Mouse (Mus musculus): Measurements from ENCODE around the gene Arl2bp. TPM values are rescaled to one million over a fixed set of nuclear protein-coding genes. Genes with fewer than 3 reads are reported as not detected.

The Arl2bp gene
- polyA plus RNA-seq, 1 experiment: 149 TPM

DNA sequence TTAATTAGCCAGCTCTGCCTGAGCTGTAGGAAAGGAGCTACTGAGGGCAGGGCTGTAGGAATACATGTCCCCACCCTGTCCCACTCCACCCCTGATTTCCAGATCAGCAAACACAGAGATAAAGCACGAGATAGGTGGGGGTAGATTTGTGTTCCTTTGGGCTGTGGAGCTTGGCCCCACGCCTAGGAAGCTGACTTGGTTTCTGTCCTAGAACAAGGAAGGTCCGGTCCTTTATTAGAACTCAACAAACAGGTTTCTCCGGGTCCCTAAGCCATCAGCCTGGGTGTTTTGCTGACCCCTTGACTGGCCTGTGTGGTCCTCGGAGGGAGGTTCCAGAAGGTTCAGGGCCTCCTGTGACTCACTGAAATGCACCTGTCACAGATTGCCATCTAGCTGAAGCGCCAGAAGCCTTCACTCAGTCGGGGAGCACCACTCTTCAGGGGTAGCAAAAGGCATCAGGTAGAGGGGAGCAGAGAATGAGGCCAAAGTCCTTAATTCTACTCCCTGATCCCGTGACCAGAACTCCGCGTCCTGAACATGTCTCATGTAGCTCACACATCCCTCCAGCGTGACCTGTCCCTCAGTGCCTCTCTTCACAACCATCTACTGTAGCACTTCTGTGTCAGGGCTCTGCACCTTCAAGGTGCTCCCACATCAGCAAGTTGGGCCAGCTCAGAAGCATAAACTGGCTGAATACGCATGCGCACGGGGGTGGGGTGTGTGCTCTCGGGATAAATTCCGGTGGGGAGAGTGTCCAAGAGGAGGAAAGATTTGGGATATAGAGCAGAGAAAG is 16.5 kb downstream of the Arl2bp start:
- 78% methylated on average over 16 of the region's 16 CpGs for WGBS
- peak overlapping the region; percentile 12 for H3K27ac ChIP-seq (ENCODE audit: insufficient read depth, low read depth, low read length)
- peaks cover 20% of the 10 kb centered on the region for H3K4me1 ChIP-seq (ENCODE audit: control insufficient read depth, insufficient read depth, low read length)
- H3K4me3 ChIP-seq (ENCODE audit: insufficient read depth, low read depth, low read length): no peak overlapping the region
- TF ChIP-seq POLR2A (IDR thresholded peaks at IDR 0.05; ENCODE audit: insufficient read depth, low read depth, low read length) (no peak), CTCF (IDR thresholded peaks at IDR 0.05; ENCODE audit: insufficient read depth, low read depth, low read length) (no peak)

DNA sequence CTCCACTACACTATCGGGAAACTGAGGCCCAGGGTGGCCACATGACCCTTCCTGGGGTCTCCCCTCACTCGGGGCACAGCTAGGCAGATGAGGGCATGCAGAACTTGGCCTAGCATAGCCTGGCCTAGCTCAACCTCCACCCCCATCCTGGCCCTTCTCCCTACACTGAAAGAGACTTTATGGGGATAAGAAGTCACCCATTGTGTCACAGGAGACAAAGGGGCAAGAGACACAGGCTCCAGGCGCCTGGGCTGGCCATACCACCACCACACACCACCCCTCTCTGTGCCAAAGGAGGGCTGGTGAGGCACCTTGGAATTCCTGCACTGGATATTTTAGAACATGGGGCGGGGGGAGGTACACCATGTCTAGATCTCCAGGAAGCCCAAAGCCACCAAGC is 17.9 kb downstream of the Arl2bp start:
- no peak overlapping the region for H3K27ac ChIP-seq (ENCODE audit: insufficient read depth, low read depth, low read length)
- peaks cover 8% of the 10 kb centered on the region for H3K4me1 ChIP-seq (ENCODE audit: control insufficient read depth, insufficient read depth, low read length)
- 80% methylated on average over 4 of the region's 4 CpGs for WGBS
- no peak overlapping the region for H3K4me3 ChIP-seq (ENCODE audit: insufficient read depth, low read depth, low read length)
- TF ChIP-seq CTCF (IDR thresholded peaks at IDR 0.05; ENCODE audit: insufficient read depth, low read depth, low read length): no peak
- no peak for TF ChIP-seq POLR2A (IDR thresholded peaks at IDR 0.05; ENCODE audit: insufficient read depth, low read depth, low read length)

DNA sequence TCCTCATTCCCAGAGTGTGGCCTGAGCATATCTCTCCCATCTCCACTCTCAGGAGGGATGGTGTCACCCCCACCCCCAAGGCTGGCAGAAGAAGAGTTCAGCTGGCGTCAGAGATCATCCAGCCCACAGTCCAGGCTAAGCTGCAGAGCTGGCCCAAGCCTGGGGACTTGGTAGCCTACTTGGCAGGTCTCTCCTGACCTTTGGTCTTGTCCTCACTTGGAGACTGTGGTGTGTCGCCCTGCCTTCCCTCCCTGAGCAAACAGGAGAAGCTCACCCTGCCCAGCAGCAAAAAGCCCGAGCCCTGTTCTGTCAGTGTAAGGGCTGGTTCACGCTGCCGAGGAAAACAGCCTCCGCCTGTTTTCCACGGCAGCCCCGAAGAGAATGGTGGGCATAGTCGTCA is 19.6 kb downstream of the Arl2bp start:
- Histone ChIP-seq H3K4me1 (ENCODE audit: control insufficient read depth, insufficient read depth, low read length) (0 out of 2 replicates have a peak, but pooled peaks cover 6% of the 10 kb centered on the region), H3K27ac (ENCODE audit: insufficient read depth, low read depth, low read length) (no peak overlapping the region), H3K4me3 (ENCODE audit: insufficient read depth, low read depth, low read length) (no peak overlapping the region)
- TF ChIP-seq CTCF (IDR thresholded peaks at IDR 0.05; ENCODE audit: insufficient read depth, low read depth, low read length) (no peak), POLR2A (IDR thresholded peaks at IDR 0.05; ENCODE audit: insufficient read depth, low read depth, low read length) (no peak)
- 83% methylated on average over 9 of the region's 9 CpGs for WGBS

DNA sequence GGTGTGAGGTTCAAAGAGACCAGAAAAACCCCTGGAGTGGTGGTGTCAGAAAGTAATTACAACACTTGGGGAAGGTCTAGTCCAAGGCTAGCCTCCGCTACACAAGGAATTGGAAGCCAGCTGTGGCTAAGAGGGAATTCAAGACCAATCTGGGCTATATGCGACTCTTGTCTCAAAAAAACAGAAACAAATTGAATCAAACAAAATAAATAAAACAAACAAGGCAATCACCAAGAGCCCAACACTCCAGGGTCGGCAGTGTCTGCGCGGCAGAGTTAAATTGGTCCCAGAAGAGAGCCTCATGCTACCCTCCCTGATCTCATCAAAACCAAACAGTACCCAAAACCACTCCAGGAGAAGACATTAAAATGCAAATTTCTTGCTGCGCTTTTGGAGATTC is 28.3 kb downstream of the Arl2bp start:
- Histone ChIP-seq H3K4me1 (ENCODE audit: control insufficient read depth, insufficient read depth, low read length) (peaks cover 17% of the 10 kb centered on the region), H3K27ac (ENCODE audit: insufficient read depth, low read depth, low read length) (no peak overlapping the region), H3K4me3 (ENCODE audit: insufficient read depth, low read depth, low read length) (no peak overlapping the region)
- 53% methylated on average over 6 of the region's 6 CpGs for WGBS
- TF ChIP-seq CTCF (IDR thresholded peaks at IDR 0.05; ENCODE audit: insufficient read depth, low read depth, low read length) (no peak), POLR2A (IDR thresholded peaks at IDR 0.05; ENCODE audit: insufficient read depth, low read depth, low read length) (no peak)

DNA sequence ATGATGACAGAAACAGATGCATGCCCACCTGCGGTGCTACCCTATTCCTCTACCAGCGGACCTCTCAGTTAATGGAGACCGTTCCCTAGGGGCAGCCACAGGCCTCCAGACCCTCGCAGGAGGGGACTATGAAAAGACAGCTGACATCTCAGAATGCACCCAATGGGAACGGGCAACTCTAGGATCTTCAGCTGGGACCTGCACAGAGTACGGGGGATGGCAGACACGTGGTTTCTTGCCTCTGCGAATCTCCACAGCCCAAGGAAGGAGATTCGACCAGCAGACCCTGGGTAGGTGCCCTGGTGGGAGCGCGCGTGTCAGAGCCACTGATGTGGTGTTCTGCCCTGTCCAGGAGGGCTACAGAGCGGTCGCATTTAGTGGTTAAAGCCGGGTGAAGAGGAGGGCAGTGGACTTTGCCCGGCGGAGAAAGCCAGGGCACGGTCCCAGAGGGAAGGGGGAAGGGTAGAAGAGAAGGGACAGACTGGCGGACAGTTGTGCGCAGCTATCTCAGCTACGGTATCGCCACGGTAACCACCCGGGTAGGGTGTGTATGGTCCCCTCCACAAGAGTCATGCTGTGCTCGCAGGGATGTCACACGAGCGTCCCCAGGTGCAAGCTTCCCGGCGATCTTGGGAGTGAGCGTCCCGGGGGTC is 29.1 kb downstream of the Arl2bp start:
- no peak for TF ChIP-seq CTCF (IDR thresholded peaks at IDR 0.05; ENCODE audit: insufficient read depth, low read depth, low read length)
- TF ChIP-seq POLR2A (IDR thresholded peaks at IDR 0.05; ENCODE audit: insufficient read depth, low read depth, low read length): no peak

DNA sequence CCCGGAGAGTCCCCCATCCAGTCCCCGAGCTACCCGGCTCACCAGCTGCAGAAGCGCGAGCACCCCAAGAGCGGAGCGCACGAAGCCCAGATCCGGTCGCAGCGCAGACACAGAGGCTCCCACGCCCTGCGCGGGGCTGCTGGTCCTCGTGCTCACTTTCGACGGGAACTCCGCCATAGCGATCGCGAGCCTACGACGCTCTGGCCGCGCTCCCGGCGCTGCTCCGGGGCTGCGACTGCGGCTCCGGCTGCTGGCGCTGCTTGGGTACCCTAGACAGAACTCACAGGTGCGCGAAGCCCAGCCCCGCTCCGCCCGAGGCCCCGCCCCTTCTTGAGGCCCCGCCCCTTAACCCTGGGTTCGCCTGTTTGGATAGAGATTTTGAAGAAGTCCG is 29.6 kb downstream of the Arl2bp start, which contains the start of gene Pllp:
Gene Pllp, minus strand, starts transcription at position 285 of the 391 bp plus-strand sequence.
- Histone ChIP-seq H3K27ac (ENCODE audit: insufficient read depth, low read depth, low read length) (no peak within 1 kb of the TSS), H3K4me1 (ENCODE audit: control insufficient read depth, insufficient read depth, low read length) (peaks cover 16% of the 10 kb centered on the region), H3K4me3 (ENCODE audit: insufficient read depth, low read depth, low read length) (peak within 1 kb of the TSS; percentile 43)
- under 1% methylated on average over 41 of the region's 41 CpGs for WGBS
- TF ChIP-seq CTCF (IDR thresholded peaks at IDR 0.05; ENCODE audit: insufficient read depth, low read depth, low read length): no peak

More for the DNA sequence above, 29.1 kb downstream of the Arl2bp start:
- WGBS: 5% methylated on average over 31 of the region's 31 CpGs
- peak overlapping the region; percentile 43 for H3K4me3 ChIP-seq (ENCODE audit: insufficient read depth, low read depth, low read length)
- H3K27ac ChIP-seq (ENCODE audit: insufficient read depth, low read depth, low read length): no peak overlapping the region
- H3K4me1 ChIP-seq (ENCODE audit: control insufficient read depth, insufficient read depth, low read length): peaks cover 17% of the 10 kb centered on the region

DNA sequence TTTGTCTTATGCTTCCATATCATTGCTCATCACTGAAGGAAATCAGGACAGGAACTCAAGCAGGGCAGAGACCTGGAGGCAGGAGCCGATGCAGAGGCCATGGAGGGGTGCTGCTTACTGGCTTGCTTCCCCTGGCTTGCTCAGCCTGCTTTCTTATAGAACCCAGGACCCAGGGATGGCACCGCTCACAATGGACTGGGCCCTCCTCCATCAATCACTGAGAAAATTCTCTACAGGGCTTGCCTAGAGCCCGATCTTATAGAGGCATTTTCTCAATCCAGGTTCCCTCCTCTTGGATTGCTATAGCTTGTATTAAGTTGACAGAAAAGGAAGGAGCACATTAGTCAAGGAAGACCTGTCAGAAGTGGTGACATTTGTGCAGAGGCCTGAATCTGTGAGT is 30.2 kb downstream of the Arl2bp start:
- Histone ChIP-seq H3K27ac (ENCODE audit: insufficient read depth, low read depth, low read length) (no peak overlapping the region), H3K4me1 (ENCODE audit: control insufficient read depth, insufficient read depth, low read length) (peaks cover 14% of the 10 kb centered on the region), H3K4me3 (ENCODE audit: insufficient read depth, low read depth, low read length) (no peak overlapping the region)
- TF ChIP-seq CTCF (IDR thresholded peaks at IDR 0.05; ENCODE audit: insufficient read depth, low read depth, low read length) (no peak), POLR2A (IDR thresholded peaks at IDR 0.05; ENCODE audit: insufficient read depth, low read depth, low read length) (no peak)
- 75% methylated on average over 3 of the region's 3 CpGs for WGBS

DNA sequence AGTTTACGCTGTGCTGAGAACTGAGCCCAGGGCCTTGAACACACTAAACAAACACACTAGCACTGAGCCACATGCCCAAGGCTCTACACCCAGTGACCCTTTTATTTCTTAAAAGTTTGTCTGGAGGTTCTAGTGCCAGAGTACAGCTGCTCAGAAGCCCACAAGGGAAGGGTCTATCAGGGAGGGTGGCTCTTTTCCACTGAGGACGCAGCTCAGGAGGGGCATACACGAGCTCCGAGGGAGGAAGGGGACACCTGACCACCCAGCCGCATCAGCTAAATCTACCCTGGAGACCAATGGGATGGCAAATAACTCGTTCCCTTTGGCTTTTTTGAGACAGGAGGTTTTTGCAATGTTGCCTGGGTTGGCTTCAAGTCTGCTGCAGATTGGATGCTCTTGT is 31.6 kb downstream of the Arl2bp start:
- 86% methylated on average over 6 of the region's 6 CpGs for WGBS
- TF ChIP-seq CTCF (IDR thresholded peaks at IDR 0.05; ENCODE audit: insufficient read depth, low read depth, low read length): no peak
- no peak for TF ChIP-seq POLR2A (IDR thresholded peaks at IDR 0.05; ENCODE audit: insufficient read depth, low read depth, low read length)
- H3K4me3 ChIP-seq (ENCODE audit: insufficient read depth, low read depth, low read length): no peak overlapping the region
- peaks cover 14% of the 10 kb centered on the region for H3K4me1 ChIP-seq (ENCODE audit: control insufficient read depth, insufficient read depth, low read length)
- H3K27ac ChIP-seq (ENCODE audit: insufficient read depth, low read depth, low read length): no peak overlapping the region

DNA sequence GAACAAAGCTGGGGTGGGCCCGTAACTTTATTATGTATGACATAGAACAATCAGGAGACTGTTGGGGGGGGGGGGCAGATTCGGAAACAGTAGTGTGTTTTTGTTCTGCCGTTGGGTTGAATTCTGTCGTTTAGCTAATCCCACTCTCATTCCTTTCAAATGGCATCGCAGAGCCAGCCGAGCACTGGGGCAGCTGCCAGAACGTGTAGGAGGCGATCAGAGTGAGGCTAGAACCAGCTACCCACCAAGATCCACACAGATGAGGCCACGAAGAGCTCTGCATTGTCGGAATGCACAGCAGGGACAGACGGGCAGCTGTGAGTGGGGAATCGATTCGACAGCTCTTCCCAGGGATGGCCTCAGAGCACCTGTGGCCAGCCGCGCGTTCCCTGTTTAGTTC is 33.0 kb downstream of the Arl2bp start:
- no peak overlapping the region for H3K4me3 ChIP-seq (ENCODE audit: insufficient read depth, low read depth, low read length)
- no peak for TF ChIP-seq POLR2A (IDR thresholded peaks at IDR 0.05; ENCODE audit: insufficient read depth, low read depth, low read length)
- TF ChIP-seq CTCF (IDR thresholded peaks at IDR 0.05; ENCODE audit: insufficient read depth, low read depth, low read length): no peak
- H3K4me1 ChIP-seq (ENCODE audit: control insufficient read depth, insufficient read depth, low read length): peaks cover 14% of the 10 kb centered on the region
- no peak overlapping the region for H3K27ac ChIP-seq (ENCODE audit: insufficient read depth, low read depth, low read length)
- WGBS: 47% methylated on average over 16 of the region's 16 CpGs
